Mouse (Mus musculus): Measurements from ENCODE around the gene Kidins220. TPM values are rescaled to one million over a fixed set of nuclear protein-coding genes. Genes with fewer than 3 reads are reported as not detected.

Kidins220 gene
- polyA plus RNA-seq (2016; fragmentation: Nextera tagmentation; extraction: Ambion mirVana) = 12.2 and 13.6 TPM in 2 replicates

GRCm38 (mm10) chr12:24974446-24975114 lies at the start of gene Kidins220:
Kidins220 (plus strand) TSS chr12:24974925.
- WGBS (ENCODE audit: insufficient replicate concordance) = 11% methylated on average over 29 of the region's 29 CpGs
- Histone ChIP-seq H3K9me3 (replicated peaks) (no peaks in the 10 kb centered on the region), H3K27ac (peak within 1 kb of the TSS; percentile 90), H3K4me1 (peaks cover 38% of the 10 kb centered on the region), H3K27me3 (replicated peaks) (no peaks in the 10 kb centered on the region), H3K36me3 (peaks cover 7% of the 10 kb centered on the region; the same call in 1 of the 2 replicates), H3K4me3 (peak within 1 kb of the TSS; percentile 88), H3K9ac (peak within 1 kb of the TSS; percentile 88), H3K4me2 (peak within 1 kb of the TSS; percentile 80)
- peak; percentile 89 for ATAC-seq

- Histone ChIP-seq H3K27ac (no peak overlapping the region), H3K4me2 (no peak overlapping the region), H3K9ac (no peak overlapping the region), H3K27me3 (replicated peaks) (peaks cover 5% of the 10 kb centered on the region), H3K4me1 (peaks cover 25% of the 10 kb centered on the region), H3K4me3 (no peak overlapping the region), H3K36me3 (no peaks in the 10 kb centered on the region), H3K9me3 (replicated peaks) (no peaks in the 10 kb centered on the region)
- no peak for ATAC-seq
- WGBS (ENCODE audit: insufficient replicate concordance) = 76% methylated on average over 5 of the region's 5 CpGs
Observed at GRCm38 (mm10) chr12:24925276-24925675, 49.4 kb upstream of the Kidins220 start.

DNA sequence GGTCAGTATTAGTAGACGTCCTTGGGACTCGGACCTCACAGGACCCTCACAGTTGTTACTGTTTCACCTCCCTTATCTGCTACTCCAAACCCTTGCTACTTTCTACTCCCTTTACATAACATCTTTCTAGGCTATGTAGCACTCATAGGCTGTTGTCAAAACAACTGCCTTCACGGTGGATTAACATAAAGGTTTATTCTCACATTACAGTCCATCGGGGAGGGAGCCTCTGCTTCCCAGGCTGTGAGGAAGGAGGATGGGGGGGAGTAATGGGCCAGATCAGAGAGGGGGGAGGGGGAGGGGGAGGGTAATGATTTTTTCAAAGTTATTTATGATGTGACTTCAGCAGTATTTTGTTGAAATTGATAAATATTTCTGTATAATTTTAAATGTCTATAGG lies 49.0 kb upstream of the Kidins220 start:
- H3K4me3 ChIP-seq = no peak overlapping the region
- H3K27ac ChIP-seq = no peak overlapping the region
- H3K4me1 ChIP-seq = peaks cover 29% of the 10 kb centered on the region
- 65% methylated on average over 4 of the region's 4 CpGs for WGBS (ENCODE audit: insufficient replicate concordance)
- H3K4me2 ChIP-seq = no peak overlapping the region
- ATAC-seq = no peak
- peaks cover 5% of the 10 kb centered on the region for H3K27me3 ChIP-seq (replicated peaks)
- H3K36me3 ChIP-seq = no peaks in the 10 kb centered on the region
- H3K9me3 ChIP-seq (replicated peaks) = no peaks in the 10 kb centered on the region
- H3K9ac ChIP-seq = no peak overlapping the region

DNA sequence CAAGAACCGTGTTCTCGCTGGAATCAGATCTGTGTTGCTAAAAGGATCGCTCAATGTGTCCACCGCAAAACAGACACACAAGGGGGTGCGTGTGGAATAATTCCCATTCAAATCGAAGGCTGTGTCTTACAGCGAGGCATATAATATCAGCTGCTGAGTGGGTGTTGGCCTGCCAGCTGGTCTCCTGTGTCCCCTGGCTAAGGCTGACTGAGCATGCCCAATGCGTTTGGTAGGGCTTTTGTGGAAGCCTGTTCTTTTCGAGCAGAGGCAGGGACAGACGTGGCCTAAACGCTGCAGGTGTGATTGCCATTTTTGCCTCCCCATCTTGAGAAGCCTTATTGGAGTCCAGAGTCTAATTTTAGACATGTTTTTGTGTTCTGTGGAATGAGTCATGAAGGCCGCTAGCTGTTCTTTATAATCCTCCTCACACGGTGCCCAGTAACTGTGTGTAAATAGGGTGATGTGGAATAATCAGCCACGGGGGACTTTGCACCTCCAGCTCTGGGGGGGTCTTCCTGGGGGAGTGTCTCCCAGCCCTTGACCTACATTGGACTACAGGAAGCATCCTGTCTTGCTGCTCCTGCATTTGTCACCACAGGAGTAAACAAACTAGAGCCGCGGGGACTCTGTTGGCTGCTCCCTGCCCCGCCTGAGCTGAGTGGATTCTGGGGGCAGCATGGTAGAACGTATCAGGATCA lies 46.5 kb upstream of the Kidins220 start:
- 73% methylated on average over 18 of the region's 18 CpGs for WGBS (ENCODE audit: insufficient replicate concordance)
- peaks cover 6% of the 10 kb centered on the region for H3K27me3 ChIP-seq (replicated peaks)
- no peaks in the 10 kb centered on the region for H3K9me3 ChIP-seq (replicated peaks)
- H3K4me1 ChIP-seq = peaks cover 34% of the 10 kb centered on the region
- H3K36me3 ChIP-seq = no peaks in the 10 kb centered on the region
- no peak overlapping the region for H3K4me3 ChIP-seq
- no peak for ATAC-seq
- no peak overlapping the region for H3K9ac ChIP-seq
- no peak overlapping the region for H3K4me2 ChIP-seq
- no peak overlapping the region for H3K27ac ChIP-seq

GRCm38 (mm10) chr12:24929043-24929442 lies 45.7 kb upstream of the Kidins220 start:
- Histone ChIP-seq H3K9ac (no peak overlapping the region), H3K4me1 (peaks cover 26% of the 10 kb centered on the region), H3K27me3 (replicated peaks) (peaks cover 11% of the 10 kb centered on the region), H3K4me3 (no peak overlapping the region), H3K27ac (no peak overlapping the region), H3K9me3 (replicated peaks) (no peaks in the 10 kb centered on the region), H3K36me3 (no peaks in the 10 kb centered on the region), H3K4me2 (no peak overlapping the region)
- whole genome bisulfite sequencing (ENCODE audit: insufficient replicate concordance) = 85% methylated on average over 7 of the region's 7 CpGs
- no peak for ATAC-seq

DNA sequence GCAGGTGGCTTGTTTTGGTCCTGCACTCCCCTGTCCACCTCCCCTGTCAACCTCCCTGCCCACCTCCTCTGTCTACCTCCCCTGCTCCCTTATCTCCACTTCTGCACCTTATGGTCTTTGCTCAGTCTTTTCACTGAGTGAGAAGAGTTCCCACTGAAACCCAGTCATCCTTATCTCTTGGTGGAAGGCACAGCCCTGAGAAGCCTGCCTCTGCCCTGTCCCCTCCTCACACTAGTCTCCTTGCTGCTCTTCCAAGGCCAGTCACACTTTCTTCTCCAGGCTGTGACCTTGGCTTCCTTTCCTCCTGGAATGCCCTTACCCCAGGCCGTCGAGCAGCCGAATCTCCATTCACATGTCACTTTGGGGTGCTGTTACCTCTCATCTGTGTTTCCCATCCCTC lies 44.0 kb upstream of the Kidins220 start:
- peak overlapping the region; percentile 13 for H3K4me2 ChIP-seq
- no peaks in the 10 kb centered on the region for H3K36me3 ChIP-seq
- ATAC-seq = peak; percentile 93
- H3K27ac ChIP-seq = peak overlapping the region; percentile 11
- no peaks in the 10 kb centered on the region for H3K9me3 ChIP-seq (replicated peaks)
- no peak overlapping the region for H3K4me3 ChIP-seq
- H3K4me1 ChIP-seq = peaks cover 22% of the 10 kb centered on the region
- peaks cover 11% of the 10 kb centered on the region for H3K27me3 ChIP-seq (replicated peaks)
- 44% methylated on average over 3 of the region's 3 CpGs for WGBS (ENCODE audit: insufficient replicate concordance)
- H3K9ac ChIP-seq = 0 out of 2 replicates have a peak overlapping the region, but pooled peaks have one; percentile 29

GRCm38 (mm10) chr12:24932120-24932519 lies 42.6 kb upstream of the Kidins220 start:
- H3K36me3 ChIP-seq = no peaks in the 10 kb centered on the region
- 0 out of 2 replicates have a peak, but pooled peaks cover 6% of the 10 kb centered on the region for H3K27me3 ChIP-seq (replicated peaks)
- H3K4me1 ChIP-seq = peaks cover 25% of the 10 kb centered on the region
- no peak overlapping the region for H3K4me2 ChIP-seq
- no peak overlapping the region for H3K4me3 ChIP-seq
- H3K9ac ChIP-seq = no peak overlapping the region
- no peak overlapping the region for H3K27ac ChIP-seq
- ATAC-seq = no peak
- no peaks in the 10 kb centered on the region for H3K9me3 ChIP-seq (replicated peaks)
- WGBS (ENCODE audit: insufficient replicate concordance) = 77% methylated on average over 6 of the region's 6 CpGs

- no peak overlapping the region for H3K4me2 ChIP-seq
- no peak overlapping the region for H3K27ac ChIP-seq
- ATAC-seq = no peak
Observed at GRCm38 (mm10) chr12:24933206-24933775, 41.4 kb upstream of the Kidins220 start.

GRCm38 (mm10) chr12:24933996-24934395 lies 40.7 kb upstream of the Kidins220 start:
- H3K27me3 ChIP-seq (replicated peaks) = 0 out of 2 replicates have a peak, but pooled peaks cover 6% of the 10 kb centered on the region
- no peaks in the 10 kb centered on the region for H3K9me3 ChIP-seq (replicated peaks)
- no peak overlapping the region for H3K4me2 ChIP-seq
- H3K27ac ChIP-seq = no peak overlapping the region
- H3K9ac ChIP-seq = no peak overlapping the region
- peaks cover 35% of the 10 kb centered on the region for H3K4me1 ChIP-seq
- no peak for ATAC-seq
- H3K36me3 ChIP-seq = no peaks in the 10 kb centered on the region
- WGBS (ENCODE audit: insufficient replicate concordance) = 78% methylated on average over 3 of the region's 3 CpGs
- no peak overlapping the region for H3K4me3 ChIP-seq

More at GRCm38 (mm10) chr12:24933206-24933775, 41.4 kb upstream of the Kidins220 start:
- 0 out of 2 replicates have a peak, but pooled peaks cover 6% of the 10 kb centered on the region for H3K27me3 ChIP-seq (replicated peaks)
- WGBS (ENCODE audit: insufficient replicate concordance) = 78% methylated on average over 1 of the region's 1 CpGs
- no peaks in the 10 kb centered on the region for H3K36me3 ChIP-seq
- H3K4me1 ChIP-seq = peaks cover 34% of the 10 kb centered on the region
- no peak overlapping the region for H3K4me3 ChIP-seq
- H3K9me3 ChIP-seq (replicated peaks) = no peaks in the 10 kb centered on the region
- H3K9ac ChIP-seq = no peak overlapping the region

- ATAC-seq = no peak
- WGBS (ENCODE audit: insufficient replicate concordance) = 18% methylated on average over 1 of the region's 1 CpGs
- H3K36me3 ChIP-seq = no peaks in the 10 kb centered on the region
- no peaks in the 10 kb centered on the region for H3K9me3 ChIP-seq (replicated peaks)
- H3K4me1 ChIP-seq = peaks cover 27% of the 10 kb centered on the region
- H3K27ac ChIP-seq = no peak overlapping the region
- H3K4me3 ChIP-seq = no peak overlapping the region
- H3K4me2 ChIP-seq = no peak overlapping the region
- 0 out of 2 replicates have a peak, but pooled peaks cover 6% of the 10 kb centered on the region for H3K27me3 ChIP-seq (replicated peaks)
- 0 out of 2 replicates have a peak overlapping the region, but pooled peaks have one; percentile 6 for H3K9ac ChIP-seq
Observed at GRCm38 (mm10) chr12:24936281-24936680, 38.4 kb upstream of the Kidins220 start.

- H3K9me3 ChIP-seq (replicated peaks) = no peaks in the 10 kb centered on the region
- no peak overlapping the region for H3K9ac ChIP-seq
- no peaks in the 10 kb centered on the region for H3K36me3 ChIP-seq
- no peak overlapping the region for H3K4me2 ChIP-seq
- H3K4me3 ChIP-seq = no peak overlapping the region
- H3K27me3 ChIP-seq (replicated peaks) = no peaks in the 10 kb centered on the region
- 67% methylated on average over 8 of the region's 8 CpGs for WGBS (ENCODE audit: insufficient replicate concordance)
- no peak overlapping the region for H3K27ac ChIP-seq
- no peak for ATAC-seq
- H3K4me1 ChIP-seq = peaks cover 50% of the 10 kb centered on the region
Observed at GRCm38 (mm10) chr12:24939372-24939771, 35.4 kb upstream of the Kidins220 start.
